8 mouse cellular contexts compared by ENCODE assay signal in the genomic region with DNA sequence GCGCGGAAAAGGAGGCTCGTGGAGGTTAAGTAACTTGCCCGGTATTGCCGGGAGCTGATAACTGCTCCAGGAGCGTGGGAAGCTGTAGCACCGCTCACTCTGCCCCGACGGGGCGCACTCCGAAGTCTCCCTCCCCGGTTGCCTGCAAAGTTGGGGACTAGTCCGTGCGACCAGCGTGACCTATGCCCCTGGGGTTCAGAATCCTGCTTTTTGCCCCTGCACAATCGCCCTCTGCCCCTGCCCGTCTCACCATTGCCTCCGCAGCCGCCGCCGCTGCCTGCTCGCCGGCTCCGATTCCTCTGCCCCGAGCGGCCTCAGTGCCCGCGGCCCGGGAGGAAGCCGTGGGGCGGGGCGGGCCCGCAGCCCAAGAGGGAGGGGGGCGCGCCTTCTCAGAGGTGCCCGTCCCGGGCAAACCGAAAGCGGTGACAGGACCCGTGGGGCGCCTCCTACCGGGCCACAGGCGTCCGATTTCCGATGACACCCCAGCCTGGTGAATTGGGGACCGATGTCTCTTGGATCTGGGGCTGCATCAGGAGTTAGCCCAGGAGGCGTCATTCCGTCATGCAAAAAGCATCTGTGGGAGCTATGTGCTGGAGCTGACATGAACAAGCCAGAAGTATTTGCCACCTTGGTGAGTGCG. TPM values are rescaled to one million over a fixed set of nuclear protein-coding genes. Genes with fewer than 3 reads are reported as not detected.
DNase-seq lines count a peak whose midpoint lies in the region; ATAC-seq and TF ChIP-seq lines count a peak whose summit lies in the region.

Gene Vamp5 (minus strand): TSS at position 338 of the 640 bp plus-strand sequence.

- peaks cover 16% of the 10 kb centered on the region for H3K27me3 ChIP-seq in forebrain, embryonic 11.5 days (ENCODE audit: control insufficient read depth, insufficient read depth, low read length)
- no peaks in the 10 kb centered on the region for H3K27me3 ChIP-seq in megakaryocyte, embryonic 14.5 days (replicated peaks)

- intact Hi-C loops in heart, postnatal 14 days (cut with DNase I), result no loop called here
- intact Hi-C loops in left cerebral cortex, postnatal 25 days (cut with DNase I), result no loop called here

- in situ Hi-C loops in ES-E14 (cut with MboI; ENCODE audit: low sequenced_read_pairs in 2 of 2, unreplicated experiment in 2 of 2), result no loop called here

- H3K4me3 ChIP-seq in ES-E14 (ENCODE audit: insufficient read depth in 1 of 2, low read depth in 1 of 2, low read length in 2 of 2, poor library complexity in 1 of 2, severe bottlenecking in 1 of 2), result peak within 1 kb of the TSS; percentile 53 to 84
- H3K4me3 ChIP-seq in forebrain, embryonic 11.5 days (ENCODE audit: low read depth, low read length), result peak within 1 kb of the TSS; percentile 39
- H3K4me3 ChIP-seq in megakaryocyte, embryonic 14.5 days (replicated peaks), result peak within 1 kb of the TSS; percentile 98

- peak; percentile 64 for ATAC-seq in forebrain, embryonic 11.5 days (replicated peaks; ENCODE audit: low FRiP score)

- H3K9me3 ChIP-seq in ES-E14 (ENCODE audit: control insufficient read depth, insufficient read depth, low read depth, low read length), result no peaks in the 10 kb centered on the region
- no peaks in the 10 kb centered on the region for H3K9me3 ChIP-seq in forebrain, embryonic 11.5 days (ENCODE audit: control insufficient read depth, low read length)
- no peaks in the 10 kb centered on the region for H3K9me3 ChIP-seq in megakaryocyte, embryonic 14.5 days

- WGBS in forebrain, embryonic 11.5 days, result 2% methylated on average over 45 of the region's 49 CpGs

- H3K9ac ChIP-seq in ES-E14 (ENCODE audit: insufficient read depth, low read depth, low read length, poor library complexity, severe bottlenecking), result peak within 1 kb of the TSS; percentile 33; the same call in 1 of the 2 replicates
- peak within 1 kb of the TSS; percentile 51 for H3K9ac ChIP-seq in forebrain, embryonic 11.5 days (ENCODE audit: low read length)

- no peaks in the 10 kb centered on the region for H3K36me3 ChIP-seq in ES-E14 (ENCODE audit: control insufficient read depth, insufficient read depth, low read length, poor library complexity, severe bottlenecking)
- no peaks in the 10 kb centered on the region for H3K36me3 ChIP-seq in forebrain, embryonic 11.5 days (ENCODE audit: control insufficient read depth, insufficient read depth, low read length)
- H3K36me3 ChIP-seq in megakaryocyte, embryonic 14.5 days (replicated peaks; ENCODE audit: low read length), result peaks cover 54% of the 10 kb centered on the region

- DNase-seq in ES-E14 (ENCODE audit: low read depth, low spot score), result no peak
- peak; percentile 90 to 95 for DNase-seq in adrenal gland, postnatal 36 days
- DNase-seq in forebrain, embryonic 11.5 days (ENCODE audit: low spot score), result peak; percentile 73
- peak; percentile 89 to 90 for DNase-seq in heart, postnatal 14 days
- DNase-seq in kidney, postnatal 4 days, result peak; percentile 84 to 90
- peak; percentile 74 for DNase-seq in skeletal muscle tissue, adult 2 months (ENCODE audit: low read depth, low spot score)
- DNase-seq in left cerebral cortex, postnatal 25 days (ENCODE audit: low spot score in 2 of 2), result no peak

- H3K27ac ChIP-seq in ES-E14 (ENCODE audit: insufficient read depth, low read depth, low read length, poor library complexity, severe bottlenecking), result no peak within 1 kb of the TSS
- H3K27ac ChIP-seq in forebrain, embryonic 11.5 days (ENCODE audit: low read depth, low read length), result no peak within 1 kb of the TSS

- peak within 1 kb of the TSS; percentile 57 for H3K4me2 ChIP-seq in forebrain, embryonic 11.5 days (ENCODE audit: low read depth, low read length, severe bottlenecking)

- H3K4me1 ChIP-seq in ES-E14 (ENCODE audit: control insufficient read depth in 2 of 2, insufficient read depth in 2 of 2, low read length in 2 of 2, poor library complexity in 1 of 2), result no peaks in the 10 kb centered on the region
- 0 out of 2 replicates have a peak, but pooled peaks cover 4% of the 10 kb centered on the region for H3K4me1 ChIP-seq in forebrain, embryonic 11.5 days (replicated peaks; ENCODE audit: control insufficient read depth, insufficient read depth, low read length)
- H3K4me1 ChIP-seq in megakaryocyte, embryonic 14.5 days, result peaks cover 86% of the 10 kb centered on the region

TF ChIP-seq in ES-E14, 5 proteins besides CTCF, POLR2A, EP300 and RAD21:
- TF ChIP-seq ZC3H11A (IDR thresholded peaks at IDR 0.05; ENCODE audit: borderline replicate concordance, low read depth, low read length), result no peak
- TF ChIP-seq CHD2 (IDR thresholded peaks at IDR 0.05; ENCODE audit: low read depth, low read length), result no peak
- TF ChIP-seq ZNF384 (IDR thresholded peaks at IDR 0.05; ENCODE audit: low read depth, low read length), result no peak
- TF ChIP-seq HCFC1 (IDR thresholded peaks at IDR 0.05; ENCODE audit: borderline replicate concordance, insufficient read depth, low read length), result no peak
- no peak for TF ChIP-seq MAFK (IDR thresholded peaks at IDR 0.05; ENCODE audit: insufficient read depth, low read depth, low read length)

RNA-seq across cellular contexts. Expression of gene Vamp5, which starts in this region (rescaled TPM):
- 1.0 and 1.2 TPM in 2 replicates for total RNA-seq in ES-E14 (2012; rRNA removed)
- 10 to 100 TPM; 35.1 to 38.5 TPM for total RNA-seq in adrenal gland, postnatal 36 days (2021)
- polyA plus RNA-seq in forebrain, embryonic 11.5 days (2014; fragmentation: Nextera tagmentation; extraction: Ambion mirVana), result 8.1 and 11.9 TPM in 2 replicates
- total RNA-seq in heart, postnatal 14 days (2021), result 10 to 100 TPM; 48.8 to 54.0 TPM
- polyA plus RNA-seq in megakaryocyte, embryonic 14.5 days (2012; ENCODE audit: insufficient read depth, low replicate concordance), result 12.5 and 61.7 TPM in 2 replicates
- total RNA-seq in left cerebral cortex, postnatal 25 days (2021), result 1 to 10 TPM; 4.0 to 4.6 TPM

Comparison
In these comparisons a context has a peak if more than half of its experiments do, and no peak if none do; other contexts are left out.
1. RNA of gene Vamp5 (total RNA-seq): 48.8 to 54.0 TPM in heart, postnatal 14 days and 35.1 to 38.5 TPM in adrenal gland, postnatal 36 days; 4.0 to 4.6 TPM in left cerebral cortex, postnatal 25 days and 1.0 to 1.2 TPM in ES-E14; every median in the first group is over 4 times any median in the second.
2. DNase-seq: peak in adrenal gland, postnatal 36 days (2 of 2), forebrain, embryonic 11.5 days (single experiment), heart, postnatal 14 days (2 of 2), kidney, postnatal 4 days (2 of 2) and skeletal muscle tissue, adult 2 months (single experiment); none in ES-E14 (single experiment) and left cerebral cortex, postnatal 25 days (0 of 2).
3. H3K4me3 ChIP-seq: peak in every context shown above with its lines; median percentile 98 in megakaryocyte, embryonic 14.5 days; 68 in ES-E14; 39 in forebrain, embryonic 11.5 days.